Mouse (Mus musculus) G1E-ER4 (cell line): ENCODE data around the gene Ttc17. TPM values are rescaled to one million over a fixed set of nuclear protein-coding genes. Genes with fewer than 3 reads are reported as not detected.

Experiments used
- GATA1 ChIP-seq: IDR thresholded peaks from one replicate; pipeline ENCODE4 v1.8.0; 2012; ENCODE audit warnings: low read length, inconsistent platforms
- polyA plus RNA-seq: library from polyadenylated mRNA; stranded (reverse); fragments of >175 nt; gene quantifications from 2 replicates; pipeline ENCODE4 v1.2.3, GENCODE M21; 2012

The Ttc17 gene
- polyA plus RNA-seq, 1 experiment, result 3.1 TPM

GRCm38 (mm10) chr2:94397453-94397852 lies 9.0 kb downstream of the Ttc17 start:
- no peak for TF ChIP-seq GATA1

GRCm38 (mm10) chr2:94396325-94396724 lies 10.2 kb downstream of the Ttc17 start:
- TF ChIP-seq GATA1, result no peak

DNA sequence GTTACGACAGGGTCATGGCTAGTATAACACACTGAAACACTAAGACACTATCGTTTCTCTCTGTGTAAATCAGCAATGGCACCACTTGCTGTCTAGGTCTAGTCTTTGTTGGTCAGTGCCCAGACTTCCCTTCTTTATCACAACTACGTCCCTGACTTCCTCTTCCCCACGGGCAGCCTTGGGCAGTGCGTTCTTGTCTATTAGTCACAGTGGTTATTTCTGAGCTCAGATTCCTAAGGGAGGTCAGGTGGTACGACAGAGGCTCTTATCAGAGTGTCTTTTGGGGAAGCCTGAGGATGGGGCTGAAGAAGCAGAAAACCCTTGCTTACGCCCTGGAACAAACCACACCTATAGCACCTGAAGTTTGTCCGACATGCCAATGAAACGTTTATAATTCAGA lies 17.5 kb downstream of the Ttc17 start:
- peak; percentile 6 for TF ChIP-seq GATA1

DNA sequence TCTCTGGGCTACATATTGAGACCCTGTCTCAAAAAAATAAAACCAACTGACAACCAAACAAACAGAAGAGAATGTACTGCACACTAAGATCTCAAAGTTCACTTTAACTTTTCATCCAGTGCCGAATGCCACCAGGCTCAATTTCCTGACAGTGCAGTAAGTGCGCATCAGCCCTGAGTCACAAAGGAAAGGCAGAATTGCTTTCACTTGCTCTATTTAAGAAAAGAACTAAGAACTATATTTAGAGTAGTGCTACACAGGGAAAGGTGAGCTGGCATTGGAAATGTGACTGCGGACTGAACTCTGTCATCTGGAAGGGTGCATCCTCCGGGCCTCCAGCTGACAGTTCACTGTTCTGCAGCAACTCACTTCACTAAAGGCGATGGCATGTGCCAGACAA lies 18.6 kb downstream of the Ttc17 start:
- no peak for TF ChIP-seq GATA1

DNA sequence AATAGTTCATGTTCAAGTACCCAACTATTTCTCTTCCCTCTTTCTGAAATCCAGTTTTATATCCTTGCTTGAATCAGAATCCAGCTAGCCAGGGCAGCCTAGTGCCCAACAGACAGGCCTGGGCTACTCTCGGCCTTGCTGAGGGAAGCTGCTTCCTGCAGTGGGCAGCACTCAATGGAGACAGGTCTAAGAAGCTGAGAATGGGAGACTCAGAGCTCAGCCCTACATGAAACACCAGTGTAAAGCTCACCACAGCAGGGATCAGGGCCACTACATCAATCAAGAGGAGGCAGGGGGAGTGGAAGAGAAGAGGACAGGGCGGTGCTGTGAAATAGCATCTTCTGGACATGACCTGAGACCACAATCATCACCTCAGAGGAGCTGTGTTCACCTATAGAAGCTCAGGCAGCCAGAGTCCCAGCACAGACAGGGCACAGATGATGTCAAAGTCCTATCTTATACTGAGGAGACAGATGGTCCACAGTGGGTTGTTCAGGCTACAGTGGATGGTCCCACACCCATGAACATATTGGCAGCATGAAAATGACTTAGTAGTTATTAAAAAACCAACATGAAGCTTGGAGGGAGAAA lies 25.3 kb downstream of the Ttc17 start:
- no peak for TF ChIP-seq GATA1

DNA sequence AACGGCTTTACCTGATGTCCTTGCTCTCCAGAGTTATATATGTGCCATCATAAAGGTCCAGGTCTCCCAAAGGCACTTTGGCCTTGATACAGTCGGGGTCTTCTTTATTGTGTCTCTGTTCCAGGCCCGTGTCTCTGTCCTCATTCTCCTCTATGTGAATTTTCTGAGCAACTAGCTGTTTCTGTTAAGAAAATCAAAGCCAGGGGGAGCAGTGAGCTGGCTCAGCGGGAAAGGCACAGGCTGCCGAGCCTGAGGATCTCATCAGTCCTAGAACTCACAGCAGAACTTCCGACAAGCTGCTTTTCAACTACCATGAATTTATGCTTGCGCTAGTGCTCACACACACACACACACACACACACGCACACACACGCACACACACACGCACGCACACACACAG lies 27.8 kb downstream of the Ttc17 start:
- no peak for TF ChIP-seq GATA1

GRCm38 (mm10) chr2:94371093-94371492 lies 35.4 kb downstream of the Ttc17 start:
- no peak for TF ChIP-seq GATA1

DNA sequence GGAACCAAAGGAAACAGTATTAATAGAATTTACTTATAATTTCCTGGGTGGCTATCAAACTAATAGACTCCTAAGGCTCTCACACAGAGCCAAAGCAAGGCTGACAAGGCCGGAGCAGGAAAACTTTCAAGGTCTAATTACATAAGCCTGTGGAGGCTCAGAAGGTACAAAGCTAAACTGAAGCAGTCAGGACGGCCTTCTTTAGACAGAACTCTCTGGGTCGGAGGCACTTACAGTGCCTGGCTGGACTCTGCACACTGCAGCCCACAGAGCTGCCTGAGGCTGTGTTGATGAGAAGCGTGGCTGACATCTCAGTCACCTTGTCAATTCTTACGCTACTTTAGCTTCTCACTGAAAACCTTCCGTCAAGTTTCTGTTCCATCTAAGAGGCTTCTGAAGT lies 42.7 kb downstream of the Ttc17 start:
- TF ChIP-seq GATA1, result no peak

DNA sequence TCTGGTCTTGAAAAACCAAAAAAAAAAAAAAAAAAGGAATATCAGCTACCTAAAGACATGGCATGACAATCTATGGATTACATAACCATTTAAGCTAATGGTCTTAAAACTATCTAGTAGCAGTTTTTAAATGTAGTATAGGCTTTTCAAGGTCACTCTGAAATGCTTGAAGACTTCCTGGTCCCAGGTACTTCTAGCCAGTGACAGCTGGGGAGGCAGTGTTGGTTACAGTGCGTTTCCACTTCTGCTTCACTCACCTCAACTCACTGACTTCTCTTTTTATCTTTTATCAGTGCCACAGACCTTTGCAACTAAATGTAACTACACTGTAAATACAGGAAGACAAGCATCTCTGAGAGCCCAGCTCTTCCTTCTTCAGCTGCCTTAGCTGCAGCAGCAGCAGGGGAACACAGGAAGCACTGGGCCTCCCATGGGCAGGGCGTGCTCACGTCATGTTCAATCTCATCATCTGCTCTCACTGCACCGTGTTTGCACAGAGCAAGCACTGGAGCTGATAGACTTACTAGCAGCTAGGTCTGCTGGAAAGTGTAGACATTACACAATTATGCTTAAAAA lies 46.0 kb downstream of the Ttc17 start:
- TF ChIP-seq GATA1, result no peak

GRCm38 (mm10) chr2:94348165-94348591 lies 58.3 kb downstream of the Ttc17 start:
- no peak for TF ChIP-seq GATA1

DNA sequence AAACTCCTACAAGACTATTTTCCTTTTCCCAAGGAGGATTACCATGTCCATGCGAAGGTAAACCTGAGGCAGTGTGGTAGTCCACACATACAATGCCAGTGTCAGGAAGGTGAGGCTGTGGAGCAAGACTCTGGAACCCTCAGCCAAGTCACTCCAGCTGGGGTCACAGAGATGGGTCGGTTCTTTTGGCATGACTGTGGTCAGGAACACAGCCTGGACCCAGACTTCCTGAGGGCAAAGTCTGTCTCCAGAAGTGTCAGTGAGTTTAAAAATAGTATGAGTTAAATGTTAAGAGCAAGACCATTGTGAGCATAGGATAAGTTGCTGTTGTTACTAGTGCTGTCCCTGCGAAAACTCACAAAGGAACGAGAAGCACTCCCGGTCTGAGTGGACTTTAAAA lies 59.7 kb downstream of the Ttc17 start:
- no peak for TF ChIP-seq GATA1

GRCm38 (mm10) chr2:94344624-94345023 lies 61.9 kb downstream of the Ttc17 start:
- TF ChIP-seq GATA1, result no peak

- no peak for TF ChIP-seq GATA1
These were observed 62.9 kb downstream of the Ttc17 start for GRCm38 (mm10) chr2:94343290-94344285.

GRCm38 (mm10) chr2:94340769-94341168 lies 65.7 kb downstream of the Ttc17 start:
- no peak for TF ChIP-seq GATA1

GRCm38 (mm10) chr2:94339495-94339894 lies 67.0 kb downstream of the Ttc17 start:
- TF ChIP-seq GATA1, result no peak

- no peak for TF ChIP-seq GATA1
These were observed 70.2 kb downstream of the Ttc17 start for GRCm38 (mm10) chr2:94336336-94336735.

DNA sequence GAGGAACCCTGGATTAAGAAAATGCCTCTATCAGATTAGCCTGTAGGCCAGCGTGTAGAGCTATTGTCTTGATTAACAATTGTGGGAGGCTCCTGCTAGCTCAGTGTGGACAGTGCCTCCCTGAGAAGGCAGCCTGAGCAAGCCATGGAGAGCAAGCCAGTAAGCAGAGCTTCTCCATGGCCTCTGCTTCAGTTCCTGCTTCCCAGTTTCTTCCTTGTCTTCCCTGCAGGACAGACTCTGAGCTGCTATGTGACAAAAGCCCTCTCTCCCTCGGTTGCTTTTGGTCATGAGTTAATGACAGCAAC lies 71.8 kb downstream of the Ttc17 start:
- no peak for TF ChIP-seq GATA1
